Mouse (Mus musculus): ENCODE data around the gene Pde5a. TPM values are rescaled to one million over a fixed set of nuclear protein-coding genes. Genes with fewer than 3 reads are reported as not detected.

The Pde5a gene
- 5.6 and 8.5 TPM in 2 replicates for polyA plus RNA-seq (2012; rRNA removed)

GRCm38 (mm10) chr3:122728852-122729600 is at the start of gene Pde5a:
Gene Pde5a (plus strand): TSS chr3:122728947.

GRCm38 (mm10) chr3:122894772-122895171 is 166.0 kb downstream of the Pde5a start, which contains the start of gene Fabp2:
Gene Fabp2 (plus strand): TSS chr3:122895072.

Other genes starting within 250 kb of the Pde5a start
- gene Fnbp1l, start 109.2 kb upstream of the Pde5a start, polyA plus RNA-seq (2012; rRNA removed), result 121 and 151 TPM in 2 replicates
- 0.15 and 0.70 TPM in 2 replicates for gene Fabp2, start 166.1 kb downstream of the Pde5a start, polyA plus RNA-seq (2012; rRNA removed)
- not detected in 2 replicates for gene Gm10959, start 190.4 kb downstream of the Pde5a start, polyA plus RNA-seq (2012; rRNA removed)
- 47.3 and 127 TPM in 2 replicates for gene 1810037I17Rik, start 195.3 kb downstream of the Pde5a start, polyA plus RNA-seq (2012; rRNA removed)

Data from central nervous system, embryonic 11.5 days (tissue).